Mouse (Mus musculus) limb, embryonic 10.5 days (tissue): ENCODE measurements around the gene Gm49711. TPM values are rescaled to one million over a fixed set of nuclear protein-coding genes. Genes with fewer than 3 reads are reported as not detected.

Experiments used
- DNase-seq: peaks from one replicate; pipeline ENCODE4 v3.0.0-alpha.2; 2017; ENCODE audit warnings: low spot score
- H3K27ac ChIP-seq: fragments of 300-500 bp; sonication (generic); 2 replicates; pipeline ENCODE4 v1.5.1; 2016; ENCODE audit warnings: mild to moderate bottlenecking
- H3K27me3 ChIP-seq: fragments of 300-500 bp; sonication (generic); 2 replicates; pipeline ENCODE4 v1.6.1; 2016; ENCODE audit warnings: low read depth, mild to moderate bottlenecking; ENCODE audit not compliant: poor library complexity, severe bottlenecking
- H3K36me3 ChIP-seq: fragments of 300-500 bp; sonication (generic); 2 replicates; pipeline ENCODE4 v1.6.1; 2016; ENCODE audit warnings: mild to moderate bottlenecking, moderate library complexity
- H3K4me1 ChIP-seq: fragments of 300-500 bp; sonication (generic); 2 replicates; pipeline ENCODE4 v1.6.1; 2016
- H3K4me3 ChIP-seq: fragments of 300-500 bp; sonication (generic); 2 replicates; pipeline ENCODE4 v1.5.1; 2016; ENCODE audit warnings: mild to moderate bottlenecking, moderate library complexity
- H3K9me3 ChIP-seq: fragments of 300-500 bp; sonication (generic); replicated peaks from 2 replicates; pipeline ENCODE4 v1.6.1; 2016; ENCODE audit warnings: mild to moderate bottlenecking
- WGBS: fragments of 180-500 bp; shearing (Covaris S2); methylation state at CpG from one replicate; pipeline ENCODE4 v1.1.7; 2016; 5-methylcytosine and 5-hydroxymethylcytosine counted together
- polyA plus RNA-seq: library from polyadenylated mRNA; unstranded; fragments of >200 nt; fragmentation: Nextera tagmentation; extraction: Ambion mirVana; gene quantifications from 2 replicates; pipeline ENCODE4 v1.2.1, GENCODE M21; 2016

Gm49711 gene
- polyA plus RNA-seq, 1 experiment from 2014 or later: 0.30 TPM

DNA sequence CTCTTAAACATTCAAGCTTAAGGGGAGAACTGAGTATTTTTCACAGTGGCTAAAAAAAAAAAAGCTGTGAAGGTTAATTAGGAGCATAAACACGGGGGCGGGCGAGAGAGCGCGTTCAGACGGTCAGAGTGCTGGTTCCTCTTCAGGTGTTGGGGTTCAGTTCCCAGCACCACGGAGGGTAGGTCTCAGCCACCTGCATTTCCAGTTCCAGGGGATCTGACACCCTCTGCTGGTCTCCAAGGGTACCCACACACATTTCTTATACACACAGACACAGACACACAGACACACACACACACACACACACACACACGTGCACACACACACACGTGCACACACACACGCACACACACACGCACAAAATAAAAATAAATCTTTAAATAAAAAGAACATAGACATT lies 18.1 kb upstream of the Gm49711 start:
- WGBS: 97% methylated on average over 11 of the region's 11 CpGs
- H3K27me3 ChIP-seq: no peaks in the 10 kb centered on the region
- H3K36me3 ChIP-seq: no peaks in the 10 kb centered on the region
- no peak overlapping the region for H3K4me3 ChIP-seq
- no peak for DNase-seq
- no peaks in the 10 kb centered on the region for H3K9me3 ChIP-seq
- peaks cover 2% of the 10 kb centered on the region; the same call in 1 of the 2 replicates for H3K4me1 ChIP-seq
- no peak overlapping the region for H3K27ac ChIP-seq

DNA sequence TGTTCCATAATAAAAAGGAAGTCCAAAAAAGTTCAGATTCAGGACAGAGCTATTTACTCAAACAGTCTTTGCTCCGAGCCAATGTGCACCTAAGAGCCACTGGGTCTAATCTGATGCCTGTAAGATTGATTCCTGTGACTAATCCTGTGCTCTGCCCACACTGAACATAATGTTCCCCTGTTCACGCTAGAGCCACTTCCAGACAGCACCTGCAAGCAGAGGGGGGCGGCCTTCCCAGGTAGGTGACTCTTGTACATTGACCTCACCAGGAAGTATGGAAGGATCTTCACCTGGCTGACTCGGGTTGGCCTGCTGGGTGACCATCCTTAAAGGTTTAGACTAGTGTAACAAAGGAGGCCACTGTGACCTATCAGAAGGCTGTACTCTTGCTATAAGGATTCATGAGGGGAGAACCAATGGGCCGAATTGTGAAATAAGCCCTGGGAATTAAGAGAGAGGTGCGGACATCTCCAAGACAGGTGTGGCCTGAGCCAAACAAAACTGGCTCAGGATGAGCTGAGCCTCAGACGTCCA lies 6.3 kb upstream of the Gm49711 start:
- 87% methylated on average over 7 of the region's 7 CpGs for WGBS
- DNase-seq: no peak
- no peaks in the 10 kb centered on the region for H3K4me1 ChIP-seq
- no peak overlapping the region for H3K27ac ChIP-seq
- H3K27me3 ChIP-seq: no peaks in the 10 kb centered on the region
- 0 out of 2 replicates have a peak, but pooled peaks cover 4% of the 10 kb centered on the region for H3K36me3 ChIP-seq
- H3K4me3 ChIP-seq: no peak overlapping the region
- peaks cover 9% of the 10 kb centered on the region; the same call in 1 of the 2 replicates for H3K9me3 ChIP-seq

DNA sequence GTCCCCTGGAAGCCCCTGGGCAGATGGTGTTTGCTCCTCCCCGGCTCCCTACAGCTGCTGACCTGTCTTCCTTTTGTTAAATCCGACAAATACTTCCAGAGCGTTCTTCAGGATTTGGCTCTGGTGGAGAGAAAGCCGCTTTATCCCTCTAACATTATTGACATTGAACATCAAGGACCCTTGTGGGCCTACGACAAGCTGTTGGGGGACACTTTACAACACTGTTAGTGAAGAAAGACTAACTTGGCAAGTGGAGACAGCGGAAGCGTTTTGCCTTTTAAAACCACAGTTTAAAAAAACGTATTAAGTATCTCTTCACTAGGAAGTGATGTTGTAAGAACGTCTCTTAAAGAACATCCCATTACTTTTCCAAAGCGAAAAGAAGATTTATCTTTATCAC lies 5.5 kb upstream of the Gm49711 start:
- Histone ChIP-seq H3K9me3 (peaks cover 9% of the 10 kb centered on the region; the same call in 1 of the 2 replicates), H3K27me3 (no peaks in the 10 kb centered on the region), H3K36me3 (0 out of 2 replicates have a peak, but pooled peaks cover 4% of the 10 kb centered on the region), H3K4me3 (no peak overlapping the region), H3K27ac (no peak overlapping the region), H3K4me1 (peaks cover 4% of the 10 kb centered on the region; the same call in 1 of the 2 replicates)
- 85% methylated on average over 10 of the region's 10 CpGs for WGBS
- no peak for DNase-seq

DNA sequence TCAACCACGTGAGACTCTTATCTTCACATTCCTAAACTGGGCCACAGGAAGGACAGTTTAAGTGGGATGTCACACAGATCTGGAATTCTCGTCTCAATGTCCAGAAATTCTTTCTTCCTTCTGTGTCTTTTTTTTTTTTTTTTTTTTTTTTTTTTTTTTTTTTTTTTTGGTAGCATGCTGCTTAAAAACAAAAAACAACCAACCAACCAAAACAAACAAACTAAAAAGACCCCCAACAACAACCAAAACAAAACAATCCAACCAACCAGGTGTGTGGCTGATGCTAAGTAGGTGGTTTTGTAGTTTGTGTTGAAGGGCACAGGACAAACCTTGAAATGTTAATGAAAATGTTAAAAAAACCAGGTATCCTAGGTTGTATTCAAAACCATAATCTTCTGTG lies 1.4 kb upstream of the Gm49711 start:
- WGBS: 65% methylated on average over 2 of the region's 2 CpGs
- peaks cover 9% of the 10 kb centered on the region; the same call in 1 of the 2 replicates for H3K9me3 ChIP-seq
- peaks cover 22% of the 10 kb centered on the region for H3K4me1 ChIP-seq
- H3K4me3 ChIP-seq: no peak overlapping the region
- H3K36me3 ChIP-seq: peaks cover 15% of the 10 kb centered on the region
- DNase-seq: no peak
- H3K27me3 ChIP-seq: no peaks in the 10 kb centered on the region
- no peak overlapping the region for H3K27ac ChIP-seq

DNA sequence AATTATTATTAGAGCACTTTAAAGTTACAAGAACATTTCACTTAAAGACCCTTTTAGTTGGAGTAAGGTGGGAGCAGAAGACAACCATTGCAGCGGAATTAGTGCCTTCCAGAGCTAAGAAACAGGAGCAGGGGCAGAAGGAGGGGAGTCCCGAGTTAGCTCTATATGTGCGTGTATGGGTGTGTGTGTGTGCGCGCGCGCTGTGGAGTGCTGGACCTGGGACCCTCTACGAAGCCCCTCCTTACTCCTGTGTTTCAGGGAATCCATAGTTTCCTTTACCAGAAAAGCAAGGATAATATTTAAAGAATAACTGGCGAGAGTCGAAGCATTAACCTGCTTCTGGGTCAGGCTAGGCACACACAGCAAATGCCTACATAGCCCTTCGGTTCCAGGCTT lies 662 bp upstream of the Gm49711 start:
- H3K27ac ChIP-seq: peak overlapping the region; percentile 94
- peak overlapping the region; percentile 96 for H3K4me3 ChIP-seq
- H3K27me3 ChIP-seq: no peaks in the 10 kb centered on the region
- peaks cover 22% of the 10 kb centered on the region for H3K36me3 ChIP-seq
- DNase-seq: no peak
- WGBS: 7% methylated on average over 11 of the region's 11 CpGs
- H3K9me3 ChIP-seq: peaks cover 9% of the 10 kb centered on the region; the same call in 1 of the 2 replicates
- H3K4me1 ChIP-seq: peaks cover 22% of the 10 kb centered on the region

DNA sequence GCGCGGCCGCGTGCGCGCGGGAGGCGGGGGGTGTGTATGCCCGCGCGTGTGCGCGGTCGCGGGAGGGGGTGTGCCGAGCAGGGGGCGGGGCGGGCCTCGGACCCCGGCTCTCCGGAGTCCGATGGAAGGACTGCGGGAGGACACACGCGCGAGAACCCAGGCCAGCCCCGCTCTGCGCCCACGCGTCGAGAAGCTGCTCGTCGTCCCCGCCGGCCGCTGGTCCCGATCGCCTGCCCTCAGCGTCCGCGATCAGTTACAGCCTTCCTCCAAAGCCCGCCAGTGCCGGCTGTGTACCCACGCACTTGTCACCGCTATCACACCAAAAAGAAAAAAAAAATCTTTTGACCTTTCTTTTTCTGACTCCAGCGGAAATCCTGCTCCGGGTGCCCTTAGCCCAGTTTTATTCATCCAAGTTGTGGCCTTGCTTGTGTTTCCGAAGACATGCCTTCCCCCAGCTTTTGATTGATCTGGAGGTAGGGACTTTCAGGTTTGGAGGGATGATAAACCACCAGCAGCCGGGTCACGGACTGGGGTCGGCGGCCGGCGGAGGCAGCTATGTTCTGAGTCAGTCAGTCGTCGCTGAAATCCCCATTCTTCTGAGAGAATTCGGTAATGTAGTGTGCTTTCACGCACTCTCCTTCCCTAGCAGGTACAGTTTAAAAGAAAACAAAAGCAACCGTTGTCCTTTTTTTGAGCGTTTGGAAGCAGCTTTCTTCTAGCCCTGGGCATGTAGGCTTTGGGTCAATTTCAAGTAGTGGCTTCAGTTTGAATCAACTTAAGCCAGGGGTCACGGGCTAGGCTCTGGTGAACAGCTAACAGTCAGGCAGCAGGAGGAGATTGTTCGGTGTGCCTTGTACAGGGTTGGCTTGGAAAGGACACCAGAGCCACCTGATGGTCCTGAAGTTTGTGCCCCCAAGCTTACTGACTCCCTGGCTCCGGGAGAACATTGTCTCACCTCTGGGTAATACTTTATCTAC lies 816 bp downstream of the Gm49711 start:
- Histone ChIP-seq H3K4me3 (peak overlapping the region; percentile 96), H3K36me3 (peaks cover 33% of the 10 kb centered on the region), H3K9me3 (peaks cover 5% of the 10 kb centered on the region; the same call in 1 of the 2 replicates), H3K4me1 (peaks cover 22% of the 10 kb centered on the region), H3K27me3 (no peaks in the 10 kb centered on the region), H3K27ac (peak overlapping the region; percentile 94)
- WGBS: 3% methylated on average over 57 of the region's 63 CpGs
- DNase-seq: peak; percentile 42

DNA sequence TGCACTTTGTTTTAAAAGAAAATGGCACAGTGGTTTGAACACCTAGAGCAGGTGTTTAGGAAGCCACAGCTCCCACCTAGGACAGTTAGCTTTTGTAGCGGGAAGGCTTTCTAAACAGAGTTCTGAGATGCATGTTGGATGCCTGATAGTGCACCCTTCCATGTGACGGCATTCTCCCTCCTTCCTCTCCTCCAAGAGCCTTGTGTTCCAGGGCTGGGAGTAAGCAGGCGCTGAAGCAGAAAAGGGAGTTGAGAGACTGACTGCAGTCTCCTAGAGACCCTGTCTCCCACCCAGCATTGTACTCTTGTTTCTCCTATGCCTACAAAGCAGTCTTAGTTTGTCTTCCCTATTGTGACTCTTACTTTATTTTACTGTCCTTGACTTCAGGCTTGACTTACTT lies 2.1 kb downstream of the Gm49711 start:
- H3K36me3 ChIP-seq: peaks cover 35% of the 10 kb centered on the region
- no peaks in the 10 kb centered on the region for H3K9me3 ChIP-seq
- H3K27ac ChIP-seq: no peak overlapping the region
- no peak for DNase-seq
- 89% methylated on average over 3 of the region's 3 CpGs for WGBS
- H3K4me3 ChIP-seq: no peak overlapping the region
- H3K4me1 ChIP-seq: peaks cover 22% of the 10 kb centered on the region
- H3K27me3 ChIP-seq: no peaks in the 10 kb centered on the region

DNA sequence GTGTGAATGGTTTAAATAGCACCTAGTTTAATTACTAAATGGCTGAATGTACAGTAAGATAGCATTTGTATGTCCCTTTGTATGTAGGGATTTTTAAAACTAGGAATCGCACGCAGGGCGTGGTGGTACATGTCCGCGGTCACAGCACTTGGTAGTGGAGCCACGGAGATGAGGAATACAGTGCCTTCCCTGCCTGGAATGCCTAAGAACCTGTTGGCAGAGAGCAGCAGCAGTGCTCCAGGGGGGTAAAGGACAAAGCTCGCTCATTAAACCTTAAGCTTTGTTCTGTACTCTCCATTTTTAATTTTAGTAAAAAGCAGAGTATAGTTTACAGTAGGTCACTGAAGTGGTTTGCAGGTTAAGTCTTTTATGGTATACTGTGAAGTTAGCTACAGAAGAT lies 3.5 kb downstream of the Gm49711 start:
- Histone ChIP-seq H3K4me3 (no peak overlapping the region), H3K27ac (no peak overlapping the region), H3K4me1 (peaks cover 22% of the 10 kb centered on the region), H3K27me3 (no peaks in the 10 kb centered on the region), H3K9me3 (no peaks in the 10 kb centered on the region), H3K36me3 (peaks cover 46% of the 10 kb centered on the region)
- 98% methylated on average over 7 of the region's 7 CpGs for WGBS
- DNase-seq: no peak

DNA sequence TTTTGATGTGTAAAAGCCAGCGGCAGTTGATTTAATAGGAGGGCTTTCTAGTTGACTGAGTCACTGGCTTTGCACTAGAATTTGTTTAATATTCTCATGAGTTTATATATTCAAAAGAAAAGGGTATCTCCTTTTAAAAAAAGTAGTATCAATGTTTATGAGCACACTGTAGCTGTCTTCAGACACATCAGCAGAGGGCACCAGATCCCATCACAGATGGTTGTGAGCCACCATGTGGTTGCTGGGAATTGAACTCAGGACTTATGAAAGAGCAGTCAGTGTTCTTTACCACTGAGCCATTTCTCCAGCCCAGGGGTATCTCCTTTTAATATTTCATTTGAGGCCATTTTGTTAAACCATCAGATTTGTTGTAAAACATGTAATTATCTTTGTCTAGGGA lies 4.7 kb downstream of the Gm49711 start:
- Histone ChIP-seq H3K27me3 (no peaks in the 10 kb centered on the region), H3K27ac (no peak overlapping the region), H3K9me3 (no peaks in the 10 kb centered on the region), H3K4me1 (peaks cover 15% of the 10 kb centered on the region), H3K4me3 (no peak overlapping the region), H3K36me3 (peaks cover 58% of the 10 kb centered on the region)
- DNase-seq: no peak
- 98% methylated on average over 1 of the region's 1 CpGs for WGBS

DNA sequence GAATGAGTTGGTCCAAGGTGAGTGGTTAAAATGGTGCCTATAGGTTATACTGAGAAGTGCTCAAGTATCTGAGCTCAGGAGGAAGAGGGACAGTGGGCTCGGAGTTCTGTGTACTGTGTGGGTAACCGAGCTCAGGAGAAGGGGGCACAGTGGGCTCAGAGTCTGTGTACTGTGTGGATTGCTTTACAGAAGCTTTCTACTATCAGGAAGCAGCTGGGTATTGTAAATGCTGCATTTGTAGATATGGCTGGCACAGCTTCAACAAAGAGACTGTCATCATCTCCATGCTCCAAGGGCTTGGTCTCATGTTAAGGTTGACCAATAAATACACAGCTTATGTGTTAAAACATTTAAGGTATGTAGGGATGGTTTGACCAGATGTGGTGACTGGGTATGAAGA lies 6.7 kb downstream of the Gm49711 start:
- no peaks in the 10 kb centered on the region for H3K27me3 ChIP-seq
- H3K36me3 ChIP-seq: peaks cover 74% of the 10 kb centered on the region
- no peaks in the 10 kb centered on the region for H3K9me3 ChIP-seq
- no peak overlapping the region for H3K27ac ChIP-seq
- H3K4me1 ChIP-seq: 0 out of 2 replicates have a peak, but pooled peaks cover 3% of the 10 kb centered on the region
- 88% methylated on average over 2 of the region's 2 CpGs for WGBS
- H3K4me3 ChIP-seq: no peak overlapping the region
- no peak for DNase-seq

DNA sequence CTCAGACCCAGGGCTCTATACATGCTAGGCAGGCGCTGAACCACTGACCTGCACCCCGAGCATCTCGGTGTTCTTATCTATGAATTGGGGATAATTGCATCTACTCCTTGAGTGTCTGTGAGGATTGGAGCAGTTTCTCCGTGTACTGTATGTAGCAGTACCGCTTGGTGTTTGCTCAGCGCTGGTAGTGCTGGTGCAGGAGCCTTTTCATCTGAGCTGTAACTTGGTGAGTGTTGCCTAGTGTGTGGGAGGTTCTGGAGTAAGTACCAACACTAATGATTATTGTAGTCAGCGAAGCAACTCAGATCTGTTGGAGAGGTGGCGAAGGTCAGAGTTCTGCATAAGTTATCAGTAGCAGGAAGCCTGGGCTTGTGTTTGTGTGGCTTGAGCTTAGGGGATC lies 12.2 kb downstream of the Gm49711 start:
- WGBS: 93% methylated on average over 8 of the region's 8 CpGs
- Histone ChIP-seq H3K27me3 (no peaks in the 10 kb centered on the region), H3K4me3 (no peak overlapping the region), H3K36me3 (peaks cover 63% of the 10 kb centered on the region), H3K27ac (no peak overlapping the region), H3K9me3 (no peaks in the 10 kb centered on the region), H3K4me1 (no peaks in the 10 kb centered on the region)
- no peak for DNase-seq

DNA sequence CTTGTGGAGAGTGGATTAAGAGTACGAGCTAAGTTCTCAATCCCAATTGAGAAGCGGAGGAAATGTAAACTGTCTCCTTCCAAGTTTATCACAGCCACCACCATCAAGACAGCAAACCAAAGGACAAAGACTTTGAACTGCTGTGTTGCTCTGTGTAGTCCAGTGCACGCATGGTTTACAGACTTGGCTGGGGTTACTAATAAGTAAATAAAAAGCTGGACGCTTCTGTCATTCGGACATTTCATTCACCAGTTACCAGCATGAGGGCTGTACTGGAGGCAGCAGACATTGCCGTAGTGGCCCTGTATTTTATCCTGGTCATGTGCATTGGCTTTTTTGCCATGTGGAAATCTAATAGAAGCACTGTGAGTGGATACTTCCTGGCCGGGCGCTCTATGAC lies 18.7 kb downstream of the Gm49711 start:
- 97% methylated on average over 8 of the region's 8 CpGs for WGBS
- no peaks in the 10 kb centered on the region for H3K9me3 ChIP-seq
- no peak overlapping the region for H3K4me3 ChIP-seq
- no peak for DNase-seq
- no peaks in the 10 kb centered on the region for H3K4me1 ChIP-seq
- peaks cover 48% of the 10 kb centered on the region for H3K36me3 ChIP-seq
- H3K27me3 ChIP-seq: no peaks in the 10 kb centered on the region
- no peak overlapping the region for H3K27ac ChIP-seq

DNA sequence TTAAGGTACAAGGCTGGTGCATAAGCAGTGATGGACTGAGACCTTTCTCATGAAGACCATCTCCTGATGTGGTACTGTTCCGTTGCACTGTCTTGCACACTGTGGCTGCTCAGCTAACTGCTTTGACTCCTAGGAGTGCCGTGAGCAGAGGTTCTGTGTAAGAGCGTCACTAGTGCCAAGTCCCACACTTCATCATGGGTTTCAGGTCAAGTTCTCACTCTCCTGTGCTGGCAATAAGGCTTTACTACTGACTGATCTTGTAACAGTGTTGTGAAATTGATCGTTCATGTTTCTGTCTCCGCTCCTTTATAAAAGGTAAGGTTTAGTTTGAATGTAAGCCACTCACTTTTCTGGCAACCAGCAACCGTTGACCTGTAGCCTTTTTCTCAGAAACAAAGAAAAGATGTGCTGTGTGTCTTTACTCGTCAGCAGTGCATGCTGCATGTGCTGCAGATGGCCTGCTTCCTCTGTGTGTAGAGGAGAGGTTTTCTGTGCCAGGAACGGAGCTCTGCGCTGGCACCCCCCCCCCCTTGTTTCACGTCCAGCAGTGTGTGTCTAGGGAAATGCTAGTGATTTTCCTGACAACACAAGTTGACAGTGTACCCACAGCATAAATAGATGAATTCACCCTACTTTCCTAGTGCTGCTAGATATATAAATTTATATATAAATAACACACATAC lies 25.8 kb downstream of the Gm49711 start:
- WGBS: 89% methylated on average over 10 of the region's 10 CpGs
- Histone ChIP-seq H3K4me1 (peaks cover 2% of the 10 kb centered on the region), H3K27me3 (no peaks in the 10 kb centered on the region), H3K27ac (no peak overlapping the region), H3K36me3 (peaks cover 20% of the 10 kb centered on the region), H3K4me3 (no peak overlapping the region), H3K9me3 (no peaks in the 10 kb centered on the region)
- DNase-seq: no peak
